Mouse (Mus musculus): ENCODE results near the gene Stom.

The Stom gene

GRCm38 (mm10) chr2:35336388-35337280, at the start of gene Stom:
Gene Stom (minus strand): TSS chr2:35336976.
- DNase-seq: peak; percentile 99

- peak; percentile 6 for DNase-seq
These were observed 48.7 kb upstream of the Stom start for GRCm38 (mm10) chr2:35385441-35385871.

GRCm38 (mm10) chr2:35379306-35379705, 42.5 kb upstream of the Stom start:
- DNase-seq: no peak

- DNase-seq: no peak
These were observed 40.8 kb upstream of the Stom start for GRCm38 (mm10) chr2:35377600-35377999.

GRCm38 (mm10) chr2:35373003-35373402, 36.2 kb upstream of the Stom start:
- DNase-seq: no peak

- no peak for DNase-seq
These were observed 33.9 kb upstream of the Stom start for GRCm38 (mm10) chr2:35370686-35371085.

- no peak for DNase-seq
These were observed 30.9 kb upstream of the Stom start, which contains the start of gene 4930568D16Rik for GRCm38 (mm10) chr2:35367629-35368028. Gene 4930568D16Rik (minus strand): TSS chr2:35367729.

GRCm38 (mm10) chr2:35349184-35349583, 12.4 kb upstream of the Stom start:
- no peak for DNase-seq

- no peak for DNase-seq
These were observed 9.2 kb upstream of the Stom start for GRCm38 (mm10) chr2:35345984-35346383.

- no peak for DNase-seq
These were observed 5.8 kb upstream of the Stom start for GRCm38 (mm10) chr2:35342605-35343004.

GRCm38 (mm10) chr2:35338707-35339106, 1.9 kb upstream of the Stom start:
- DNase-seq: no peak

- DNase-seq: no peak
These were observed 1.3 kb upstream of the Stom start for GRCm38 (mm10) chr2:35338036-35338435.

- no peak for DNase-seq
These were observed 643 bp upstream of the Stom start for GRCm38 (mm10) chr2:35337419-35337818.

- DNase-seq: no peak
These were observed 1.2 kb downstream of the Stom start for GRCm38 (mm10) chr2:35335620-35336019.

GRCm38 (mm10) chr2:35333670-35334069, 3.1 kb downstream of the Stom start:
- DNase-seq: no peak

GRCm38 (mm10) chr2:35331205-35331604, 5.6 kb downstream of the Stom start:
- DNase-seq: no peak

GRCm38 (mm10) chr2:35329061-35329460, 7.7 kb downstream of the Stom start:
- DNase-seq: no peak

- DNase-seq: peak; percentile 71
These were observed 8.5 kb downstream of the Stom start for GRCm38 (mm10) chr2:35328064-35328792.

- no peak for DNase-seq
These were observed 9.2 kb downstream of the Stom start for GRCm38 (mm10) chr2:35327583-35327982.

- DNase-seq: no peak
These were observed 9.8 kb downstream of the Stom start for GRCm38 (mm10) chr2:35326931-35327330.

GRCm38 (mm10) chr2:35325930-35326329, 10.8 kb downstream of the Stom start:
- no peak for DNase-seq

GRCm38 (mm10) chr2:35322404-35323164, 14.2 kb downstream of the Stom start:
- peak; percentile 65 for DNase-seq

- DNase-seq: no peak
These were observed 16.4 kb downstream of the Stom start for GRCm38 (mm10) chr2:35320399-35320798.

Measured in cerebellum, adult 11 months (tissue).